Mouse (Mus musculus): ENCODE measurements around the gene Fmo5.

Gene Fmo5

GRCm38 (mm10) chr3:97631258-97631860, 2.8 kb downstream of the Fmo5 start:
- in situ Hi-C loops (cut with MboI), result no loop called here

DNA sequence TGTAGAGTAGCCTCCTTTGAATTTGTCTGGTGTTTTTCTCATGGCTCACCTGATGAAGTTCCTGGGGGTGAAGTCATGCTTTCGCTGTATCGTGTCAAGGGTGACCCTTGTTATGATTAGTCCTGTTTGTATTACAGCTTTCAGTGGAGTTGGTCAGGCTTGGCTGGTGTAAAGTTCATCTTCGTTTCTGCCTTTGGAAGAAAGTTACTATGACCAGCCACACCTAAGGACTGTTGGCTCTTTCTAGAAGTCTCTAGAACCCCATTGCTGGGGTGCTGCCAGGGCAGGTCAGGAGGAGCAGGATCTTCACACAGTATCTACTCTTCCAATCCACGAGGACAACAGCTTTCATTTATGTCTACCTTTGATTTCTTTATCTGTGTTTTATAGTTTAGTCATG, 4.9 kb downstream of the Fmo5 start:
- in situ Hi-C loops (cut with MboI), result no loop called here

DNA sequence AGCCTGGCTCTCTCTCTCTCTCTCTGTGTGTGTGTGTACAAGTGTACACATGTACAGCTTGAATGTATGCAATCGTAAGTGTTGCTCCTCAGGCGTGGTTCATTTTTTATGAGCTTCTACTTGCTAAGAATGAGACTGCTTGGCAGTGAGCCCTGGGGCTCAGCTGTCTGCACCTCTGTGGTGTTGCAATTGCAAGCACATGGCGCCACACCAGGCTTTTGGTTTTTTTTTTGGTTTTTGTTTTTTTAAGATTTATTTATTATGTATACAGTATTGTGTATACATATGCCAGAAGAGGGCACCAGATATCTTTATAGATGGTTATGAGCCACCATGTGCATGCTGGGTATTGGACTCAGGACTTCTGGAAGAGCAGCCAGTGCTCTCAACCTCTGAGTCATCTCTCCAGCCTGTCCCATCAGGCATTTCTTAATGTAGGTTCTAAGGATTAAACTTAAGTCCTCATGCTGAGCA, 5.7 kb downstream of the Fmo5 start:
- in situ Hi-C loops (cut with MboI), result no loop called here

GRCm38 (mm10) chr3:97641396-97641795, 12.8 kb downstream of the Fmo5 start:
- in situ Hi-C loops (cut with MboI), result no loop called here

DNA sequence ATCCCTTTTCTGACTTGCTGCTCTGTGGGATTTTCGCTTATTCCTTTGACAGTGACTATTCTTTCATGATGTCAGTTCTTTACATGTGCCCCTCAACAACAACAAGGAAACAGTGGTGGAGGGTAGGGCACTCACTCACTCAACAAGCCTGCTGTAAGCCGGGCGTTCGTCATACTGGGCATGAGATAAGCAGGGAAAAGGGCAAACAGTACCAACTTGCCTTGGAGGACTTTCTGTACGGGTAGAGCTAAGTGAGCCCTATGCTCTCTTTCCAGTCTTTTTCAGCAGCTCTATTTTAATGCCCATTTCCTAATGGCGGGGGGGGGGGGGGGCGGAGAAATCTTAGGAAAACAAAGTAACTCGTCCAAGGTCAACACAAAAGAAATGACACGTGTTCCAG, 13.4 kb downstream of the Fmo5 start:
- in situ Hi-C loops (cut with MboI), result no loop called here

DNA sequence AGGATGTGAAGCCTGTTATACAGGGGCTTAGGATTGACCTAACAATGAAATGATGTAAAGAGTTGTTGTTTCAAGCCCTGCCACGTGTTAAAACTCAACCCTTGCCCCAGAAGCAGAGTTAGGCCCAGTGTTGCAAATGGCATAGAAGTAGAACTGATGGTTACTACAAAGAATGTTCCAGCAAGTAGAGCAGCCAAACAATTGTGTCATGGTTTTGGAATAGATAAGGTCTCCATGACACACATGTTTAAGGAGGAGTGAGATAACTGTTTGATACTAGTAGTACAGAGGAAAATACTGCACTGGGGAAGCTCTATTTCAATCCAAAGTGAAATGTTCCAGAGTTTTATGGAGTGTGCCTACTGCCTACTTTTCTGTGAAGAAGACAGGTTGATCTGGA, 19.9 kb downstream of the Fmo5 start:
- in situ Hi-C loops (cut with MboI), result no loop called here

- in situ Hi-C loops (cut with MboI), result no loop called here
Measured at GRCm38 (mm10) chr3:97649022-97649421, 20.4 kb downstream of the Fmo5 start.

- in situ Hi-C loops (cut with MboI), result no loop called here
Measured at GRCm38 (mm10) chr3:97649469-97649868, 20.9 kb downstream of the Fmo5 start.

- in situ Hi-C loops (cut with MboI), result no loop called here
Measured at GRCm38 (mm10) chr3:97651604-97652003, 23.0 kb downstream of the Fmo5 start.

DNA sequence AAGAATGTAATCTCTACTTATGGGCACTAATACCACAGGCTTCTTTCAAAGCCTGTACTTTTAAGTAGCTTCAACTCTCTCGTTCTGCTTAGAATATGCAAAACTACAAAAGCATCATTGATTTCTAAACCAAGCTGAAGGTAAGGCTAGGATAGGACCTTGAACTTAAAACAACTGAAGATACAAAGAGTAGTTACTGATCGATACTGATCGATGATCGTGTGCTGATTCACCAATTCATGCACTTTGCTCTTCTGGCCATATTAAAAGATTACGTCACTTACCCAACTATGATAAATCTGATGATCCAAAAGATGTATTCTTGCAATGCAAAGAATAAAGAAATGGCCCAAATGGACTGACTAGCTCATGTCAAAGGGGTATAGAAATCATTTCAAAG, 25.2 kb downstream of the Fmo5 start:
- in situ Hi-C loops (cut with MboI), result no loop called here

DNA sequence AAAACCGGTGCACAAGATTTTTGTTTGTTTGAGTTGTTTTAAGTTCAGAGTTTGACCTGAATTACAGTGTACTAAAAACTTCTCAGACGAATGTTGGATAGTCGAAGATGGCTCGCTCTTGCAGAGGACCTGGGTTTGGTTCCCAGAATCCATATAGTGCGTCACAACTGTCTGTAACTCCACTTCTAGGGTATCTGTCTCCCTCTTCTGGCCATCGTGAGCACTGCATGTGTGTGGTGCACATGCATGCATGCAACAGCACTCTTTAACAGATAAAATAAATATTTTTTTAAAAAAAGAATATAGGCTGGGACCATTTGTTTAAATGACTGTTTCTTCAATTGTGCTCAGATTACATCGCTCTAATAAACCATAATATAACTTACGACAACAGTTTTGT, 26.3 kb downstream of the Fmo5 start:
- in situ Hi-C loops (cut with MboI), result no loop called here

DNA sequence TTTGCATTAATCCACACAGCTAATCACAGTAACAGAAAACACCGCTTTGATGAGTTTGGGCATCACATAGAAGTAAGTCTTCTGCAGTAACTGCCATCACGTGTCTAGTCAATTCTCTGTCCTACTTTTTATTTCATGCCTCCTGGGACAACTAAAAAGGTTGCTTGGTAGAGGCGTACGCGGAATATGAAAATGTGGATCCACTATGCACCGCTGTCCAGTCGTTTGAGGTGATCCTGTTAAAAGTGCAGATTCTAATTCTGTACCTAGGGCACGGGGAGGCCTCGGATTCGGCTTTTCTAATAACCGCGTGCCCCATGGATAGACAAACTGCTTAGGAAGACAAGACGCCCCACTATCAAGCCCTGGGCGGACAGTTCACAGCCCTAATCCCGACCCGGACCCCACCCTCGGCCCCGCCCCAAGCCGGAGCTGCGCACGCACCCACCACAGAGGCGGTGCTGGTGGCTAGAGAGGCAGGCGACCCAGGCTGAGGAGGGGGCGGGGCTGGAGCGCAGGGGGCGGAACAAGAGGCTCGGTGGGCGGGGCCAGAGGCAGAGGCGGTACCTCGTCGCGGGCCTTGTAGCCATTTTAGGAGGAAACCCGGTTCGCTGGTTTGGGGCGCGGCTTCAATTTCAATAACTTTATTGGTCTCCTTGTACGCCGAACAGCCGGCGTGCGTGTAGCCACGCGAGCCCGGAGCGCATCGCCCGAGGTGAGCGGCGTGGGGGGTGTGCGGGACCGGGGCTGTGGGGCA, 29.2 kb downstream of the Fmo5 start, which contains the start of gene Prkab2:
Prkab2 (plus strand) TSS at position 539 of the 757 bp plus-strand sequence.
- in situ Hi-C loops (cut with MboI), result no loop called here

DNA sequence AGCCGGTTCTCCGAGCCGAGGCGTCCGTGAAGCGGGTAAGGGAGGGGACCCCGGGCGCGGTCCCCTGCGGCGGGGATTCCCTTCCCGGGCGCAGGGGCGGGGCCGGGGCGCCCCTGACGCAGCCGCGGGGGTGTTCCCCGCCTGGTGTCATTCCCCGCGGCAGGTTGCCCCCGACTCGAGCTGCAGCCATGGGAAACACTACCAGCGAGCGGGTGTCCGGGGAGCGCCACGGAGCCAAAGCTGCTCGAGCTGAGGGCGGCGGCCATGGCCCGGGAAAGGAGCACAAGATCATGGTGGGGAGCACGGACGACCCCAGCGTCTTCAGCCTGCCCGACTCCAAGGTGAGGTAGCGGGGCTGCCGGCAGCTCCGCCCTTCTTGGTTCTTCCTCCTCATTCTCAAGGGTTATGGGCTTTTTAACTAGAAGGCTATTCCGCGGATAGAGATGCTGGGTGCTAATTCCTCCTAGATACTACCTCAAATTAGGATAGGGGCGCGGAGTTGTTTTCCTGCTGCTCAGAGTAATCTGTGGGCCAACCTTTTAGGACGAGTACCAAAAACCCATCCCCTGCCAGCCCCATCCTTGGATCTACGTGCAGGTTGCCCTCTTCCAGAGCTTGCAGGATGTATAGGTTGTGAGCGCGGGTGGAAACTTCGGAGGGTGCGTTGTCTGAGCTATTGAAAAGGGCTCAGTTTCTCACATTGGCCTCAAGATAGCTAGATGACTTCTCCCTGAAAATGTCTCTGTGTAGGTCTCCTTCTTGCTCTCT, 30.0 kb downstream of the Fmo5 start:
- in situ Hi-C loops (cut with MboI), result no loop called here

DNA sequence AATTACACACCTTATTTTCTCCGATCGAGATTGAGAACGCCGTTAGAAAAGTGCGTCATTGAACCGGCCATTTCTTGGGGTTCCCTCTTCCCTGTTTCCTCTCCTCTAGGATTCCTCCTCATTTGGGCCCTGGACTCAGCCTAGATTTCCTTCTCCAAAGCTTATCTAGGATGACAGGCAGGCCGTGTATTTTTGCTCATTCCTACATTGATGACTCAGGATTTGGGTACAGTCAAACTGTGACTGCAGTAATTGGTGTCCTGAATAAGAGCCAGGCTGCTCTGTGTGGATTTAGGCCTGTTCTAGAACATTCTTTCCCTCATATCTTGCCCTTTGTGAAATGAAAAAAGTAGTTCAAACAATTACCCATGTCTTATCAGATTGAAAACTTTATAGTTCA, 31.1 kb downstream of the Fmo5 start:
- in situ Hi-C loops (cut with MboI), result no loop called here

DNA sequence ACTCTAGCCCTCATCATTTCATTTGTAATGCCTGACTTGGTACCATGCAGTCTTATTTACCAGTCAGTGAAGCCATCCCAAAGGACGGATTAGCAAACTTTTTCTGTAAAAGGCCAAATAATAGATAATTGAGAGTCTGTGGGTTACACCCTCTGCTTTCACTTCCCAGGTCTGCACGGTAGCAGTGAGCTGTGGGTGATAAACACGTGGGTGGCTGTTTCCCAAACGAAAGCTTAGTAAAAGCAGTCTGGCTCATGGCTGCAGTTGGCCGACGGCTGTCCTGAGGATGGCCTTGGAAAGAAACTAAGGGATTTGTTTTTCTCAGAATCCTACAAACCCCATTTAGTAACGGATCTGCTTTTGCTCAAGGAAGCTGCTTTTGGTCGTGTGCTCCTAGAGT, 32.6 kb downstream of the Fmo5 start:
- in situ Hi-C loops (cut with MboI), result no loop called here

DNA sequence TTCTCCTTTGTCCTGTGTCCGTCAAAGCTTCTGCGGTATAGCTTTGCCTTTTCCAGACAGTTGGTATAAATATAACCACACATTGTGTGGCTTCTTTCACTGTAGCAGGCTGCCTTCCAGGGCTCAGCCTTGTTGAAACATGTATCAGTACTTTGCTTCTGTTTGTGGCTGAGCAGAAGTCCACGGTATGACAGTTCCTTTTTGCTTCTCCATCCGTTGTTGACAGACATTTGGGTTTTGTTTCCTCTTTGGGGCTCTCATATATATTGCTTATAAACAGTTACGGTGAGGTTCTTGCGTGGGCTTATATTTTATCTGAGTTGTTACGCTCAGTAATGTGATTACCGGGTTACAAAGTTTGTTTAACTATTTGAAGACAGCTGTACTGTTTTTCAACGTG, 36.9 kb downstream of the Fmo5 start:
- in situ Hi-C loops (cut with MboI), result no loop called here

GRCm38 (mm10) chr3:97666154-97666553, 37.5 kb downstream of the Fmo5 start:
- in situ Hi-C loops (cut with MboI), result no loop called here

DNA sequence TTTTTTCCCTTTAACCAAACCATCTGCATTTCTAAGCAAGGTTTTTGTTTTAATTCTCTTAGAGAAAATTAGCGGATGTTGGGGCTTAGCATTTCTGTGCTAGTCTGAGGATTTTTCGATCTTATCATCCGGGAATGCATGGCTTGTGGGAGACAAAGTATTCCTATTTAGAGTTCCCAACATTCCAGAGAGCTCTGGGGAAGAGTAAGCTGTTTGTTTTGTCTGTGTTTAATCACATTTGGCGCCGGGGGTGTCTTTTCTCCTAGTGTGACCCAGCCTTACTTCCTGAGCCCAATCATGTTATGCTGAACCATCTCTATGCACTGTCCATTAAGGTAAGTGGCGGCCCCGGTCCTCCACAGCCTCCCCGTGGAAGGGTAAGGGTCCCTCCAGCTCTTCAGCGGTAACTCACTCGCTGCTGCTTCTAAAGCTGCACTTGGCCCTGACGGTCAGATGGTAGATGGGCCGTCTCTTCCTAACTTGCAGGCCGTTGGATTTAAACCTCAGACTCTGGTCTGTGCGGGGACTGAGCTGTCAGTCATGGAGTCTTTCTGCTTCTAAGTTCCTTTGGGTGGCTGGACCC, 38.6 kb downstream of the Fmo5 start:
- in situ Hi-C loops (cut with MboI), result no loop called here

DNA sequence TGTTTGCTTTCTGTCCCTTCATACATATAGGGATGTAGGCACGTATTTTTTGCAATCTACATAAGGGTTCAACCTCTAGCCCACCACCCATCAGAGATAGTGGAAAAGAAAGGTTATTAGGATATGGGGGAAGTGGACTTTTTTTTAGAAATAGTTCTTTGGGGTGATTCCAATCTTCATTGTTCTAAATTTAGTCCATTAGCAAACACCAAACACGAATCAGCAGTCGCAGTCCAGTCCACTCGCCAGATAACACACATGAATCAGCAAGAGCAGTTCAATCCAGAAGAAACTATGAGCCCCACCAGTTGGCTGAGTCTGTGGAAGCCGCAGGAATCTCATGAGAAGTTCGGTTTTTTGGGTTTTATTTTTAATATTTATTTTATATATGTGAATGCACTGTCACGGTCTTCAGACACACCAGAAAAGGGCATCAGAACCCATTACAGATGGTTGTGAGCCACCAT, 46.1 kb downstream of the Fmo5 start, which contains the start of gene Gm17651:
Gm17651 (minus strand) TSS at position 51 of the 467 bp plus-strand sequence.
- in situ Hi-C loops (cut with MboI), result no loop called here

DNA sequence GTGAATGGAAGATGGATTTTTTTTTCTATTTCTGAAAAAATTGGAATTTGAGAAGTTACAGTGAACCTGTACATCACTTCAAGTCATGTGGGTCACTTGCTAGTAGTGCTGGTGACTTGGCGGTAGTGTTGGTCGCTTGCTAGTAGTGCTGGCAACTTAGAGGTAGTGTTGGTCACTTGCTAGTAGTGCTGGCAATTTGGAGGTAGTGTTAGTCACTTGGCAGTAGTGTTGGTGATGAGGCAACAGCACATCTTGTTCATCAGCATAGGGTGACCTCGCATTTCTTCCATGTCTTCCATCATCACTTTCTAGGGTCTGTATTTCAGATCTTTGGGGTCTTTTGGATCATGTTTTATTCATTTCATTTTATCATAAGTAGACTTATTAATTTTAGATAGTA, 47.5 kb downstream of the Fmo5 start:
- in situ Hi-C loops (cut with MboI), result no loop called here

DNA sequence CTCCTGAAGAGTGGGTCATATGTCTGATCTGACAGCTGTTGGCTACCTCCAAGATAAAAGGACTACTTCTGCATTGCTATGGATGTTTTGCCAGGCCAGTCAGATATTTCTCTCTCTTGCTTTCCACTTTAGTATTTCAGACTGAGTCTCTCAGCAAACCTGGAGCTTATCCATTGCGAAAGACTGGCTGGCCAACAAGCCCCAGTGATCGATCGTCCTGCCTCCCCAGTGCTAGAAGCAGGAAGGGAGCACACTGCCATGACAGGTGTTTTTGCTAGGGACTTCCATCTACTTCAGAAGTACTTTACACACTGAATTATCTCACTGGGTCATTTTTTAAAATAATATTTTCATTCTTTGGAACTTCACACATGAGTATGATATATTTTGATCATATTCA, 49.8 kb downstream of the Fmo5 start:
- in situ Hi-C loops (cut with MboI), result no loop called here
